Mouse (Mus musculus) forebrain, embryonic 12.5 days (tissue): ENCODE measurements around the gene Ppp1r13b. TPM values are rescaled to one million over a fixed set of nuclear protein-coding genes. Genes with fewer than 3 reads are reported as not detected.

ENCODE experiments used
- ATAC-seq: fragments of 200-750 bp; cut with Nextera tagmentation; 2 replicates; pipeline ENCODE4 v1.8.0; 2017; ENCODE audit warnings: moderate TSS enrichment; ENCODE audit not compliant: low FRiP score
- H3K27ac ChIP-seq: fragments of 300-500 bp; sonication (generic); 2 replicates; pipeline ENCODE4 v1.5.1; 2016; ENCODE audit warnings: mild to moderate bottlenecking
- H3K27me3 ChIP-seq: fragments of 300-500 bp; sonication (generic); 2 replicates; pipeline ENCODE4 v1.6.1; 2016; ENCODE audit warnings: mild to moderate bottlenecking
- H3K36me3 ChIP-seq: fragments of 300-500 bp; sonication (generic); replicated peaks from 2 replicates; pipeline ENCODE4 v1.6.1; 2016; ENCODE audit warnings: mild to moderate bottlenecking
- H3K4me1 ChIP-seq: fragments of 300-500 bp; sonication (generic); 2 replicates; pipeline ENCODE4 v1.6.1; 2016
- H3K4me2 ChIP-seq: fragments of 300-500 bp; sonication (generic); 2 replicates; pipeline ENCODE4 v1.6.1; 2016; ENCODE audit warnings: mild to moderate bottlenecking, moderate library complexity
- H3K4me3 ChIP-seq: fragments of 300-500 bp; sonication (generic); replicated peaks from 2 replicates; pipeline ENCODE4 v1.5.1; 2016; ENCODE audit warnings: mild to moderate bottlenecking
- H3K9ac ChIP-seq: fragments of 300-500 bp; sonication (generic); 2 replicates; pipeline ENCODE4 v1.6.1; 2016; ENCODE audit warnings: mild to moderate bottlenecking
- H3K9me3 ChIP-seq: fragments of 300-500 bp; sonication (generic); 2 replicates; pipeline ENCODE4 v1.6.1; 2016
- WGBS: fragments of 180-500 bp; shearing (Covaris S2); methylation state at CpG from one replicate; pipeline ENCODE4 v1.1.7; 2016; 5-methylcytosine and 5-hydroxymethylcytosine counted together
- polyA plus RNA-seq: library from polyadenylated mRNA; unstranded; fragments of >200 nt; fragmentation: Nextera tagmentation; extraction: Ambion mirVana; gene quantifications from 2 replicates; pipeline ENCODE4 v1.2.1, GENCODE M21; 2016

The Ppp1r13b gene
- polyA plus RNA-seq, 1 experiment from 2014 or later = 9.5 TPM

DNA sequence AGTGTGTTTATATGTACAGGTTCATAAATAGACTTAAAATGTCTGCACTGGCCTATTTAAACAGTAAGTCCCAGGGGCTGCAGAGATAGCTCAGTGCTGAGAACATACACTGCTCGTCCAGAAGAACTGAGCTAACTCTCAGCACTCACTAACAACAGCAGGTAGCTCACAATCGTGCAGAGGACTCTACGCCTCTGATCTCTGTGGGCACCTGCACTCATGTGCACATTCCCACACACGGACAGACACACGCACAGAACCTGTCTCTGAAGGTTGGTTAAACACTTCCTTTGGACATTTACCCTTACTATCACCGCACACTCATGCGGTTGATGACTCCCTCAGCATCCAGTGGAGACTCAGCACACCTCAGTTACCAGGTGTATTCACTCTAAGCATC lies 37.1 kb downstream of the Ppp1r13b start:
- no peak overlapping the region for H3K4me3 ChIP-seq
- no peak for ATAC-seq
- H3K27ac ChIP-seq = no peak overlapping the region
- H3K27me3 ChIP-seq = no peaks in the 10 kb centered on the region
- H3K36me3 ChIP-seq = no peaks in the 10 kb centered on the region
- WGBS = 90% methylated on average over 7 of the region's 7 CpGs
- H3K4me1 ChIP-seq = no peaks in the 10 kb centered on the region
- H3K4me2 ChIP-seq = no peak overlapping the region
- H3K9me3 ChIP-seq = no peaks in the 10 kb centered on the region
- no peak overlapping the region for H3K9ac ChIP-seq

DNA sequence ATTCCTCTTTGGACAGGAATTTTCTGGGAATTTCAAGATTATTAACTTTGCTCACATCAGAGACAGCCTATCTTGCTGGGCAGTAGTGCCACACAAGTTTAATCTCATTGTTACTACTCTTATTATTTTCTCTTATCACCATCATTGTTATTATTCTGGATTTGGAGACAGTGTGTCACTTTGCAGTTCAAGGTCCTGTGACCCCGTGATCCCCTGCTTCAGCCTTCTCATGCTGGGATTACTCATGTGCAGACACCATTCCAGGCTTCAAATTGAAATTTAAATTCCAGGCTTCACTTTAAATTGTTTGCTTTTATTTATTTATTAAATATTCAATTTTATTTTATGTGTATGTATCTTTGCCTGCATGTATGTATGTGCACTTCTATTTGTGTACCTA lies 38.1 kb downstream of the Ppp1r13b start:
- Histone ChIP-seq H3K9ac (no peak overlapping the region), H3K4me2 (no peak overlapping the region), H3K4me3 (no peak overlapping the region), H3K27me3 (no peaks in the 10 kb centered on the region), H3K27ac (no peak overlapping the region), H3K4me1 (no peaks in the 10 kb centered on the region), H3K9me3 (no peaks in the 10 kb centered on the region), H3K36me3 (no peaks in the 10 kb centered on the region)
- ATAC-seq = no peak
- WGBS = 91% methylated on average over 1 of the region's 1 CpGs

DNA sequence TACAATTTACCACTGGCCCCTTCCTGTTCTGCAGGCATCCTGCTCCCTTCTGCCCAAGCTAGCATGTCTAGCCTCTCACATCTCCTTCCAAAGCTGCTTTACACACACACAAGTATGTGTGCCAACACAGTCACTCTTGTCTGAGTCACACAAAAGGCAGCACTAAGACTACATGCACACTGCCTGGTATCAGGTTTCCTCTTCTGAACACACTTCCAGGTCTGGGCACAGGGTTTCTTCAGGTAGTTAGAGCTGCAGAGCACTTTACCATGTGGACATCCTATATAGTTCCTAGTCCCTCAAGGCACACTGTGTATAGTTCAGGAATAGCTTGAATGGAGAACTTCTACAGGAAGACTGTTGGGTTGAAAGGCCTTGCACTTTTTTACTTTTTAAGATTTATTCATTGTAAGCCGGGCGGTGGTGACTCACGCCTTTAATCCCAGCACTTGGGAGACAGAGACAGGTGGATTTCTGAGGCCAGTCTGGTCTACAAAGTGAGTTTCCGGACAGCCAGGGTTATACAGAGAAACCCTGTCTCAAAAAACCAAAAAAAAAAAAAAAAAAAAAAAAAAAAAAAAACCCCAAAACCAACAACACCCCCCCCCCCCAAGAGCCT lies 43.6 kb downstream of the Ppp1r13b start:
- H3K4me3 ChIP-seq = no peak overlapping the region
- no peak overlapping the region for H3K9ac ChIP-seq
- no peak for ATAC-seq
- H3K27me3 ChIP-seq = no peaks in the 10 kb centered on the region
- no peaks in the 10 kb centered on the region for H3K36me3 ChIP-seq
- H3K27ac ChIP-seq = no peak overlapping the region
- H3K9me3 ChIP-seq = no peaks in the 10 kb centered on the region
- 82% methylated on average over 4 of the region's 4 CpGs for WGBS
- H3K4me2 ChIP-seq = no peak overlapping the region
- no peaks in the 10 kb centered on the region for H3K4me1 ChIP-seq

DNA sequence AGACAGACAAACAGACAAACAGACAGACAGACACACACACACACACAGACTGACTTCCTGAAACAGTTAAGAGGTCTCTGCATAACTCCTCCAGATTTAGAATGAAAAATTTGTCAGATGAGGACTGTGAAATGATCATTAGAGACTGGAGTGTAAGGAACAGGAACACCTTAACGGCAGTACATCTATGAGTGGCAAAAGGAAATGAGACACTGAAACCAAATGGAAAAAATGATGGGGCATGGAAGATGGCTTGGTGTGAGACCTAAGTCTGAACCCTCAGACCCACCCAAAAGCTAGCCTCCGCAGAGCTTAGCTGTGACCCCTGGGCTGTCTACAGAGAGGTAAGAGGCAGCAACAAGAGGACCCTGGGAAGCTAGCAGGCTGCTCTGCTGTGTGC lies 52.5 kb downstream of the Ppp1r13b start:
- no peak overlapping the region for H3K4me2 ChIP-seq
- H3K27me3 ChIP-seq = no peaks in the 10 kb centered on the region
- H3K27ac ChIP-seq = no peak overlapping the region
- no peaks in the 10 kb centered on the region for H3K9me3 ChIP-seq
- no peak for ATAC-seq
- 96% methylated on average over 2 of the region's 2 CpGs for WGBS
- H3K4me1 ChIP-seq = peaks cover 2% of the 10 kb centered on the region; the same call in 1 of the 2 replicates
- no peak overlapping the region for H3K9ac ChIP-seq
- H3K4me3 ChIP-seq = no peak overlapping the region
- H3K36me3 ChIP-seq = no peaks in the 10 kb centered on the region

DNA sequence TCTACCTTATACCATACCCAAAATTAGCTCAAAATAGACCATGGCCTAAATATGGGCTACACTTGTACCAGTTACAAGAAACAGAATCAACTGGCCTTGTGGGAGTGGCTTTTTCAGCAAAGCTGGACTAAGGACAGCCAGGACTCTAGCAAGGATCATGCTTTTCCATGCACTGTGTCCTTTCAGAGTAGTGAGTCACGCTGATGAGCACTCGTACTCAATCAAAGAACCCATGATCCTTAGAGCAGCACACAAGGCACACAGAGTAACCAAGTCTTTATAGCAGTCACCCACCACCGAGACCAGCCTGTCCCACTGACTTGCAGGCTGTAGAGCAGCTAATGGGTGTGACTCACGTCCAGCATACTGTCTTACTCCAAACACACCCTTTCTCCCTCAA lies 54.4 kb downstream of the Ppp1r13b start:
- Histone ChIP-seq H3K4me1 (peaks cover 2% of the 10 kb centered on the region; the same call in 1 of the 2 replicates), H3K9me3 (0 out of 2 replicates have a peak, but pooled peaks cover 4% of the 10 kb centered on the region), H3K36me3 (no peaks in the 10 kb centered on the region), H3K27me3 (no peaks in the 10 kb centered on the region), H3K4me3 (no peak overlapping the region), H3K4me2 (no peak overlapping the region), H3K9ac (no peak overlapping the region), H3K27ac (no peak overlapping the region)
- WGBS = 80% methylated on average over 4 of the region's 4 CpGs
- ATAC-seq = no peak

DNA sequence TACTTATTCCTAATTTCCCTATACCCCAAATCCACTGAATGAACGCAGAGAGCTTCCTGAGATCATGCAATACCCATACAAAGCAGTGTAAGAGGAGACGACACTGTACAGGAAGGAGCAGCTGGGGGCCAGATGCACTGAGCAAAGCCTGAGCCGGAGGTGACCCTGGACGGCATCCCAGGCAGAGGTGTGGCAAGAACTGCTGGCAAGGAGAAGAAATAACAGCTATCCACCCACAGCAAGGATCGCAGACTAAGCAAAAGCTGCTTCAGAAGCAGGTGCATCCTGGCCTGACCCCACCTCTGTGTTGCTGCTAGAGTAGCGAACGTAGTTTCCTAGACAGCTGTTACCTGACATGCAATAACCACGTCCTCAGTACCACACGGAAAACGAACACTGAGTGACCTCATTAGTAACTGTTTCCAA lies 54.9 kb downstream of the Ppp1r13b start:
- Histone ChIP-seq H3K9me3 (0 out of 2 replicates have a peak, but pooled peaks cover 4% of the 10 kb centered on the region), H3K4me3 (no peak overlapping the region), H3K36me3 (no peaks in the 10 kb centered on the region), H3K9ac (no peak overlapping the region), H3K4me1 (peaks cover 2% of the 10 kb centered on the region; the same call in 1 of the 2 replicates), H3K27me3 (no peaks in the 10 kb centered on the region), H3K4me2 (no peak overlapping the region), H3K27ac (no peak overlapping the region)
- no peak for ATAC-seq
- 72% methylated on average over 10 of the region's 10 CpGs for WGBS

DNA sequence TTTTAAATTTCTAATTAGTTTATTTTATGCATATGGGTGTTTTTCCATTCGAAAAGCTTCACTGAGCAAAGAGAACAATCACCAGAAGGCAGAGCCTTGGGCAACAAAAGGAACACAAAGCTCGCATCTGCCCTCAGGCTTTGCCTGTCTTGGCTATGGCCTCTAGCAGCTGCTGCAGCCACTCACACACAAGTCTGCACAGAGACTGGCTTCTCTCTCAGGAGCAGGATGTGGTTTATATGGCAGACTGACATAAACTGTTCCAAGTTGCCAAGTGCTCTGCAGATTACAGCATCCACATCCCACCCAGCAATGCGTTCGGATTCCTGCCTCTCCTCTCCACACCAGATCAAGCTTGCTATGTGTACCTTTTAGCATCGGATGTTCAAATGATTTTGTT lies 56.2 kb downstream of the Ppp1r13b start:
- no peak for ATAC-seq
- WGBS = 80% methylated on average over 5 of the region's 5 CpGs
- Histone ChIP-seq H3K27ac (no peak overlapping the region), H3K4me3 (no peak overlapping the region), H3K9me3 (0 out of 2 replicates have a peak, but pooled peaks cover 4% of the 10 kb centered on the region), H3K27me3 (no peaks in the 10 kb centered on the region), H3K4me1 (peaks cover 2% of the 10 kb centered on the region; the same call in 1 of the 2 replicates), H3K9ac (no peak overlapping the region), H3K4me2 (no peak overlapping the region), H3K36me3 (no peaks in the 10 kb centered on the region)

DNA sequence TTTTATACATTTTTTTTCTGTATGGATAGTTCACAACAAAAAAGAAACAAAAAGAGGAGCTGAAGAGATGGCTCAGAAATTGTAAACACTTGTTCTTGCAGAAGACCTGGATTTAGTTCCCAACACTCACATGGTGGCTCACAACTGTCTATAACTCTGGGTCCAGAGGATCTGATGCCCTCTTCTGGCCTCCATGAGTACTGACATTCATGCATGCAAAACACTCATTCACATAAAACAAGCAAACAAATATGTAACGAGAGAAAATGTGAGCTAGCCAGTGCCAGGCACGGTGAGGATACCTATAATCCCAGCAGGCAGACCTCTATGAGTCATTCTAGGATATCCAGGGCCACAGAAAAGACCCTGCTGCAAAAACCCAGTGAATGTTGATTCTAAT lies 56.7 kb downstream of the Ppp1r13b start:
- no peaks in the 10 kb centered on the region for H3K27me3 ChIP-seq
- no peak overlapping the region for H3K4me2 ChIP-seq
- H3K9me3 ChIP-seq = 0 out of 2 replicates have a peak, but pooled peaks cover 4% of the 10 kb centered on the region
- no peak overlapping the region for H3K9ac ChIP-seq
- H3K4me1 ChIP-seq = peaks cover 2% of the 10 kb centered on the region; the same call in 1 of the 2 replicates
- H3K4me3 ChIP-seq = no peak overlapping the region
- H3K27ac ChIP-seq = no peak overlapping the region
- 55% methylated on average over 2 of the region's 2 CpGs for WGBS
- no peaks in the 10 kb centered on the region for H3K36me3 ChIP-seq
- ATAC-seq = no peak

DNA sequence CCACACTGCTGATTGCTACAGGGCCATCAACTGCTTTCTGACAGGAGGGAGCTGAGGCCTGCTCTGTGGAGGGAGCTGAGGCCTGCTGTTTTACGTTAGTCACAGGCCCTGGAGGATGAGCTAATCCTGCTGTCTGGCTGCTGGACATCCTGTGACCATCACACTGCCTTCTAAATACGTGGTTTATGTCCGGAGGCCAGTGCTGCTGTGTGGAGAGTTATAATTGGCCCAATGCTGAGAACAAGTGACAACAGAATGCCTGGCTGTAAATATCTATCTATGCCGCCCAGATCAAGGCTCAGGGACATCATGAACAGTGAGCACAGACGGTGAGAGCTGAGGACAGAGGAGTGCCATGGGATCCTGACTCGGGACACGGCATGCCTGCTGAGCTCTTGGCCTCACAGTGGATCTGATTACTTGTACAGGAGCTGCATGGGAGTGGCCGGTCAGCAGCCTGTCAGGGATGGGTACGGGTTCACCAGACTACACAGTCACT lies 59.6 kb downstream of the Ppp1r13b start:
- WGBS = 78% methylated on average over 9 of the region's 9 CpGs
- Histone ChIP-seq H3K9ac (no peak overlapping the region), H3K4me2 (no peak overlapping the region), H3K27me3 (no peaks in the 10 kb centered on the region), H3K9me3 (0 out of 2 replicates have a peak, but pooled peaks cover 4% of the 10 kb centered on the region), H3K27ac (no peak overlapping the region), H3K4me3 (no peak overlapping the region), H3K36me3 (no peaks in the 10 kb centered on the region), H3K4me1 (peaks cover 2% of the 10 kb centered on the region; the same call in 1 of the 2 replicates)
- no peak for ATAC-seq

DNA sequence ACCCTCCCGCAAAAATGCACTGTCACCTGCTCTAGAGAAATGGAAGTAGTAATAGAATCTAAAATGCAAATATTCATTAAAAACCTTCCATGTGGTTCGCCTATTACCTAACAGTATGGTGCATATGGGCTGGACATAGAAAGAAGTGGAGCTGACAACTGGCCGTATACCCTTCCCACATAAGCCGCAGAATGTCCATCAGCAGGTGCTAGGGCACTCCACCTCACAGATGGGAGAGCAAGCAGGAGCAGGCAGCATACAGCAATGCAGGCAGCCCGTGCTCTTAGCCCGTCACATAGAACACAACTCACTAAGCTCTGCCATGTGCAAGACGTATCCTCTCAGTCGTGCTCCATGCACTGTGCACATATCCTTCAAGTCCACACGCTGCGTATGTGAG lies 61.1 kb downstream of the Ppp1r13b start:
- WGBS = 91% methylated on average over 10 of the region's 10 CpGs

DNA sequence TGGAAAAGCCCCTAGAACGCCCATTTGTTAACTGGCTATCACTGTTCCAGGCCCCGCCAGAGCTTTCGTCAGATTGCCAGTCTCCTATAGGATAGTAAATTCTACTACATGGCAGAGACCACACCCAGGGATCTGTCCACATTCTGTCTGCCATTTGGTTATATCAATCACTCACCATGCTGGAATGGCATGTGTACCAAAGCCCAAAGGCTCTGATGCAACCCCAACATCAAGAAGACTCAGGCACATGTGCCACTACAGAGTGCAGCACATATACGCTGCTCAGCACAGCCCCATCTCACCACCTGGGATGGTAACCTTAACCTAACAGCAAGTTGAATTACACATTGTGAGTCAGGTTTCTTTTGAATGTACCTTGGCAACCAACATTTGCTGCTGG lies 62.0 kb downstream of the Ppp1r13b start:
- Histone ChIP-seq H3K27me3 (no peaks in the 10 kb centered on the region), H3K9me3 (0 out of 2 replicates have a peak, but pooled peaks cover 4% of the 10 kb centered on the region), H3K9ac (no peak overlapping the region), H3K4me1 (no peaks in the 10 kb centered on the region), H3K4me3 (no peak overlapping the region), H3K36me3 (no peaks in the 10 kb centered on the region), H3K27ac (no peak overlapping the region), H3K4me2 (no peak overlapping the region)
- 91% methylated on average over 4 of the region's 4 CpGs for WGBS
- ATAC-seq = no peak

More for the DNA sequence above, 61.1 kb downstream of the Ppp1r13b start:
- Histone ChIP-seq H3K27me3 (no peaks in the 10 kb centered on the region), H3K27ac (no peak overlapping the region), H3K36me3 (no peaks in the 10 kb centered on the region), H3K9me3 (0 out of 2 replicates have a peak, but pooled peaks cover 4% of the 10 kb centered on the region), H3K4me2 (no peak overlapping the region), H3K4me3 (no peak overlapping the region), H3K9ac (no peak overlapping the region), H3K4me1 (peaks cover 2% of the 10 kb centered on the region; the same call in 1 of the 2 replicates)
- ATAC-seq = no peak

DNA sequence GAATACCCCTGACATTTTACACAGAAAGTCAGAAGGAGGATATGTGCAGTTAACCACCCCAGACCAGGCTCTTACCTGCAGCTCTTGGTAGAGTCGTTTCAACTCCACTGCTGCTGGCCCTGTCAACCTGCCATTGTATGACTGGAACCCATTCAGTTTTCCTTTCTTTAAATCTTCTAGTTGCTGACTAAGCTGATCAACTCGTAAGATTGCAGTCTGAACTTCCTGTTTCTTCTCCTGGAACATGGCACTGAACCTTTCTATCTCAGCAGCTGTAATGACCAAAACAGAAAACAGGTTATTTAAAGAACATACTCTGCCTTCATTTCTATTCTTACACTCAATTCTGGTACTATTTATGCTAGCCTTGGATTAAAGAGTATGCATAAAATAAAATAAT lies 64.4 kb downstream of the Ppp1r13b start:
- Histone ChIP-seq H3K4me1 (no peaks in the 10 kb centered on the region), H3K4me2 (no peak overlapping the region), H3K9me3 (no peaks in the 10 kb centered on the region), H3K9ac (no peak overlapping the region), H3K27ac (no peak overlapping the region), H3K36me3 (no peaks in the 10 kb centered on the region), H3K4me3 (no peak overlapping the region), H3K27me3 (no peaks in the 10 kb centered on the region)
- 67% methylated on average over 2 of the region's 2 CpGs for WGBS
- no peak for ATAC-seq
